Mouse (Mus musculus): ENCODE data around the gene Chkb.
A peak's percentile ranks its signal among the peaks of the same experiment; 100 is the strongest.

The Chkb gene

GRCm38 (mm10) chr15:89396883-89397282 is 32.8 kb downstream of the Chkb start:
- no peak for DNase-seq

- DNase-seq, result peak; percentile 50 to 76
Observed at GRCm38 (mm10) chr15:89390081-89390480, 39.6 kb downstream of the Chkb start.

- DNase-seq, result peak in 1 of 2 experiments; percentile 7
Observed at GRCm38 (mm10) chr15:89387127-89387526, 42.6 kb downstream of the Chkb start.

GRCm38 (mm10) chr15:89384617-89385016 is 45.1 kb downstream of the Chkb start, which contains the start of gene Klhdc7b:
Gene Klhdc7b (plus strand): TSS chr15:89384917.
- peak in 1 of 2 experiments; percentile 3 for DNase-seq

GRCm38 (mm10) chr15:89379429-89379828 is 50.3 kb downstream of the Chkb start:
- DNase-seq, result peak; percentile 69

GRCm38 (mm10) chr15:89378831-89379401 is 50.8 kb downstream of the Chkb start, which contains the start of gene Odf3b:
Gene Odf3b (minus strand): TSS chr15:89379282.
- DNase-seq, result peak; percentile 81 to 87

- DNase-seq, result no peak
Observed at GRCm38 (mm10) chr15:89377938-89378828, 51.5 kb downstream of the Chkb start.

- DNase-seq, result peak in 1 of 2 experiments; percentile 15
Observed at GRCm38 (mm10) chr15:89377362-89377761, 52.3 kb downstream of the Chkb start.

GRCm38 (mm10) chr15:89376957-89377356 is 52.8 kb downstream of the Chkb start, which contains the start of gene Tymp:
Gene Tymp (minus strand): TSS chr15:89377039.
- no peak for DNase-seq
